Mouse (Mus musculus) testis, adult 2 months (tissue): ENCODE results near the gene Coro1b.
A peak's percentile ranks its signal among the peaks of the same experiment; 100 is the strongest.

Source experiments
- CTCF ChIP-seq: fragments of 200-500 bp; IDR thresholded peaks from 2 replicates; pipeline ENCODE4 v1.5.1; 2012; ENCODE audit warnings: low read depth, mild to moderate bottlenecking, inconsistent platforms, low read length, moderate library complexity; ENCODE audit not compliant: control insufficient read depth, insufficient read depth, insufficient replicate concordance
- POLR2A ChIP-seq: fragments of 200-500 bp; IDR thresholded peaks from 2 replicates; pipeline ENCODE4 v1.6.1; 2012; ENCODE audit warnings: low read depth, mild to moderate bottlenecking, inconsistent platforms, low read length, moderate library complexity; ENCODE audit not compliant: control insufficient read depth

- TF ChIP-seq POLR2A = peak; percentile 84
- peak; percentile 41; the same call in 1 of the 2 replicates for TF ChIP-seq CTCF
Observed at GRCm38 (mm10) chr19:4169378-4169784, 21.0 kb downstream of the Coro1b start.
